Mouse (Mus musculus): ENCODE data around the gene Vmn1r210. TPM values are rescaled to one million over a fixed set of nuclear protein-coding genes. Genes with fewer than 3 reads are reported as not detected.
"Not testable (repeated sequence)": the region's sequence is repeated elsewhere in the genome, so short reads cannot be mapped to it uniquely, and the experiment has no call there.

Vmn1r210 gene
- polyA plus RNA-seq (2015; fragmentation: Nextera tagmentation; extraction: Ambion mirVana): not detected in 2 replicates

- Histone ChIP-seq H3K9ac (replicated peaks) (no peak within 1 kb of the TSS), H3K36me3 (replicated peaks; ENCODE audit: insufficient read depth, low read length) (no peaks in the 10 kb centered on the region), H3K4me2 (ENCODE audit: low read depth, low read length) (no peak within 1 kb of the TSS), H3K4me1 (ENCODE audit: insufficient read depth) (no peaks in the 10 kb centered on the region), H3K4me3 (ENCODE audit: low read depth, low read length) (no peak within 1 kb of the TSS), H3K27me3 (ENCODE audit: insufficient read depth, low read length) (no peaks in the 10 kb centered on the region), H3K9me3 (ENCODE audit: low read length) (no peaks in the 10 kb centered on the region), H3K27ac (ENCODE audit: low read depth) (no peak within 1 kb of the TSS)
- DNase-seq (no peak), ATAC-seq (no peak)
- WGBS (ENCODE audit: insufficient replicate concordance): 28% methylated on average over 4 of the region's 4 CpGs
- TF ChIP-seq CTCF (IDR thresholded peaks at IDR 0.05; ENCODE audit: low read depth): no peak
These were observed at the start of gene Vmn1r210 for GRCm38 (mm10) chr13:22831248-22831647. Gene Vmn1r210, minus strand, starts transcription at chr13:22831348.

GRCm38 (mm10) chr13:22879257-22879656 is 48.1 kb upstream of the Vmn1r210 start:
- no peak for DNase-seq
- no peak overlapping the region for H3K4me3 ChIP-seq (ENCODE audit: low read depth, low read length)

GRCm38 (mm10) chr13:22857461-22857860 is 26.3 kb upstream of the Vmn1r210 start, which contains the start of gene Vmn1r211:
Gene Vmn1r211, minus strand, starts transcription at chr13:22857561.
- no peaks in the 10 kb centered on the region for H3K9me3 ChIP-seq (ENCODE audit: low read length)
- H3K27me3 ChIP-seq (ENCODE audit: insufficient read depth, low read length): no peaks in the 10 kb centered on the region
- no peaks in the 10 kb centered on the region for H3K4me1 ChIP-seq (ENCODE audit: insufficient read depth)
- no peak within 1 kb of the TSS for H3K4me3 ChIP-seq (ENCODE audit: low read depth, low read length)
- H3K27ac ChIP-seq (ENCODE audit: low read depth): no peak within 1 kb of the TSS
- ATAC-seq (no peak), DNase-seq (no peak)
- no peaks in the 10 kb centered on the region for H3K36me3 ChIP-seq (replicated peaks; ENCODE audit: insufficient read depth, low read length)
- WGBS (ENCODE audit: insufficient replicate concordance): 72% methylated on average over 1 of the region's 1 CpGs
- H3K4me2 ChIP-seq (ENCODE audit: low read depth, low read length): no peak within 1 kb of the TSS
- no peak within 1 kb of the TSS for H3K9ac ChIP-seq (replicated peaks)
- TF ChIP-seq CTCF (IDR thresholded peaks at IDR 0.05; ENCODE audit: low read depth) (no peak), EP300 (IDR thresholded peaks at IDR 0.05; ENCODE audit: low read depth) (no peak)

More at GRCm38 (mm10) chr13:22879257-22879656, 48.1 kb upstream of the Vmn1r210 start:
- Histone ChIP-seq H3K4me1 (ENCODE audit: insufficient read depth) (no peaks in the 10 kb centered on the region), H3K36me3 (replicated peaks; ENCODE audit: insufficient read depth, low read length) (no peaks in the 10 kb centered on the region), H3K27me3 (ENCODE audit: insufficient read depth, low read length) (no peaks in the 10 kb centered on the region), H3K27ac (ENCODE audit: low read depth) (no peak overlapping the region), H3K9me3 (ENCODE audit: low read length) (no peaks in the 10 kb centered on the region), H3K4me2 (ENCODE audit: low read depth, low read length) (no peak overlapping the region), H3K9ac (replicated peaks) (no peak overlapping the region)
- 80% methylated on average over 1 of the region's 1 CpGs for WGBS (ENCODE audit: insufficient replicate concordance)
- ATAC-seq: no peak
- TF ChIP-seq CTCF (IDR thresholded peaks at IDR 0.05; ENCODE audit: low read depth) (no peak), EP300 (IDR thresholded peaks at IDR 0.05; ENCODE audit: low read depth) (no peak)

GRCm38 (mm10) chr13:22854760-22855159 is 23.6 kb upstream of the Vmn1r210 start:
- H3K27me3 ChIP-seq (ENCODE audit: insufficient read depth, low read length): no peaks in the 10 kb centered on the region
- H3K9ac ChIP-seq (replicated peaks): no peak overlapping the region
- 67% methylated on average over 4 of the region's 4 CpGs for WGBS (ENCODE audit: insufficient replicate concordance)
- no peak for ATAC-seq
- H3K27ac ChIP-seq (ENCODE audit: low read depth): no peak overlapping the region
- TF ChIP-seq CTCF (IDR thresholded peaks at IDR 0.05; ENCODE audit: low read depth) (no peak), EP300 (IDR thresholded peaks at IDR 0.05; ENCODE audit: low read depth) (no peak)
- no peak overlapping the region for H3K4me3 ChIP-seq (ENCODE audit: low read depth, low read length)
- no peaks in the 10 kb centered on the region for H3K36me3 ChIP-seq (replicated peaks; ENCODE audit: insufficient read depth, low read length)
- no peaks in the 10 kb centered on the region for H3K4me1 ChIP-seq (ENCODE audit: insufficient read depth)
- DNase-seq: no peak
- H3K9me3 ChIP-seq (ENCODE audit: low read length): no peaks in the 10 kb centered on the region
- H3K4me2 ChIP-seq (ENCODE audit: low read depth, low read length): no peak overlapping the region

GRCm38 (mm10) chr13:22846798-22847197 is 15.7 kb upstream of the Vmn1r210 start:
- no peaks in the 10 kb centered on the region for H3K36me3 ChIP-seq (replicated peaks; ENCODE audit: insufficient read depth, low read length)
- ATAC-seq (no peak), DNase-seq (no peak)
- H3K9ac ChIP-seq (replicated peaks): no peak overlapping the region
- no peaks in the 10 kb centered on the region for H3K4me1 ChIP-seq (ENCODE audit: insufficient read depth)
- no peaks in the 10 kb centered on the region for H3K9me3 ChIP-seq (ENCODE audit: low read length)
- TF ChIP-seq CTCF (IDR thresholded peaks at IDR 0.05; ENCODE audit: low read depth) (no peak), EP300 (IDR thresholded peaks at IDR 0.05; ENCODE audit: low read depth) (no peak)
- H3K4me3 ChIP-seq (ENCODE audit: low read depth, low read length): no peak overlapping the region
- H3K27ac ChIP-seq (ENCODE audit: low read depth): no peak overlapping the region
- 73% methylated on average over 1 of the region's 1 CpGs for WGBS (ENCODE audit: insufficient replicate concordance)
- no peak overlapping the region for H3K4me2 ChIP-seq (ENCODE audit: low read depth, low read length)
- H3K27me3 ChIP-seq (ENCODE audit: insufficient read depth, low read length): no peaks in the 10 kb centered on the region

GRCm38 (mm10) chr13:22844304-22844703 is 13.2 kb upstream of the Vmn1r210 start:
- WGBS (ENCODE audit: insufficient replicate concordance): 65% methylated on average over 3 of the region's 3 CpGs
- ATAC-seq; H3K36me3 ChIP-seq (replicated peaks; ENCODE audit: insufficient read depth, low read length); H3K27ac ChIP-seq (ENCODE audit: low read depth); H3K9me3 ChIP-seq (ENCODE audit: low read length); H3K27me3 ChIP-seq (ENCODE audit: insufficient read depth, low read length); H3K9ac ChIP-seq (replicated peaks); H3K4me3 ChIP-seq (ENCODE audit: low read depth, low read length); H3K4me1 ChIP-seq (ENCODE audit: insufficient read depth); H3K4me2 ChIP-seq (ENCODE audit: low read depth, low read length); DNase-seq: not testable (repeated sequence)

- not testable (repeated sequence) for H3K4me2 ChIP-seq (ENCODE audit: low read depth, low read length); H3K9ac ChIP-seq (replicated peaks); ATAC-seq; H3K36me3 ChIP-seq (replicated peaks; ENCODE audit: insufficient read depth, low read length); DNase-seq; H3K4me1 ChIP-seq (ENCODE audit: insufficient read depth); H3K4me3 ChIP-seq (ENCODE audit: low read depth, low read length); H3K27ac ChIP-seq (ENCODE audit: low read depth); H3K27me3 ChIP-seq (ENCODE audit: insufficient read depth, low read length); H3K9me3 ChIP-seq (ENCODE audit: low read length)
- WGBS (ENCODE audit: insufficient replicate concordance): 27% methylated on average over 7 of the region's 7 CpGs
These were observed 1.8 kb downstream of the Vmn1r210 start for GRCm38 (mm10) chr13:22829395-22829794.

GRCm38 (mm10) chr13:22821601-22822000 is 9.5 kb downstream of the Vmn1r210 start:
- 64% methylated on average over 1 of the region's 1 CpGs for WGBS (ENCODE audit: insufficient replicate concordance)
- H3K36me3 ChIP-seq (replicated peaks; ENCODE audit: insufficient read depth, low read length); H3K27ac ChIP-seq (ENCODE audit: low read depth); DNase-seq; H3K9me3 ChIP-seq (ENCODE audit: low read length); H3K4me1 ChIP-seq (ENCODE audit: insufficient read depth); H3K4me2 ChIP-seq (ENCODE audit: low read depth, low read length); H3K27me3 ChIP-seq (ENCODE audit: insufficient read depth, low read length); ATAC-seq; H3K4me3 ChIP-seq (ENCODE audit: low read depth, low read length); H3K9ac ChIP-seq (replicated peaks): not testable (repeated sequence)

GRCm38 (mm10) chr13:22809582-22809981 is 21.6 kb downstream of the Vmn1r210 start, which contains the start of gene Vmn1r209:
Gene Vmn1r209, minus strand, starts transcription at chr13:22809682.
- not testable (repeated sequence) for ATAC-seq, DNase-seq

GRCm38 (mm10) chr13:22788096-22788495 is 43.1 kb downstream of the Vmn1r210 start:
- 75% methylated on average over 3 of the region's 3 CpGs for WGBS (ENCODE audit: insufficient replicate concordance)
- not testable (repeated sequence) for H3K27ac ChIP-seq (ENCODE audit: low read depth)

More at GRCm38 (mm10) chr13:22809582-22809981, 21.6 kb downstream of the Vmn1r210 start, which contains the start of gene Vmn1r209:
- H3K36me3 ChIP-seq (replicated peaks; ENCODE audit: insufficient read depth, low read length); H3K4me3 ChIP-seq (ENCODE audit: low read depth, low read length); H3K9me3 ChIP-seq (ENCODE audit: low read length); H3K9ac ChIP-seq (replicated peaks); H3K4me1 ChIP-seq (ENCODE audit: insufficient read depth); H3K27me3 ChIP-seq (ENCODE audit: insufficient read depth, low read length); H3K27ac ChIP-seq (ENCODE audit: low read depth); H3K4me2 ChIP-seq (ENCODE audit: low read depth, low read length): not testable (repeated sequence)

More at GRCm38 (mm10) chr13:22788096-22788495, 43.1 kb downstream of the Vmn1r210 start:
- DNase-seq; H3K4me2 ChIP-seq (ENCODE audit: low read depth, low read length); H3K9ac ChIP-seq (replicated peaks); H3K9me3 ChIP-seq (ENCODE audit: low read length); H3K27me3 ChIP-seq (ENCODE audit: insufficient read depth, low read length); H3K4me3 ChIP-seq (ENCODE audit: low read depth, low read length); ATAC-seq; H3K4me1 ChIP-seq (ENCODE audit: insufficient read depth); H3K36me3 ChIP-seq (replicated peaks; ENCODE audit: insufficient read depth, low read length): not testable (repeated sequence)

Measured in liver, postnatal 0 days (tissue).